Mouse (Mus musculus) midbrain, embryonic 11.5 days (tissue): ENCODE measurements around the gene Gapdhs. TPM values are rescaled to one million over a fixed set of nuclear protein-coding genes. Genes with fewer than 3 reads are reported as not detected.
"Not testable (repeated sequence)": the region's sequence is repeated elsewhere in the genome, so short reads cannot be mapped to it uniquely, and the experiment has no call there.

Experiments used
- ATAC-seq: fragments of 200-750 bp; cut with Nextera tagmentation; 2 replicates; pipeline ENCODE4 v1.8.0; 2017; ENCODE audit warnings: moderate TSS enrichment, moderate library complexity; ENCODE audit not compliant: low FRiP score
- DNase-seq: peaks from one replicate; pipeline ENCODE4 v3.0.0; 2015; ENCODE audit warnings: low spot score; ENCODE audit errors: missing footprints
- H3K27ac ChIP-seq: fragments of 300-500 bp; sonication (generic); 2 replicates; pipeline ENCODE4 v1.5.1; 2014; ENCODE audit warnings: low read depth, low read length
- H3K27me3 ChIP-seq: fragments of 300-500 bp; sonication (generic); 2 replicates; pipeline ENCODE4 v1.6.1; 2014; ENCODE audit warnings: mild to moderate bottlenecking, low read length, moderate library complexity, mixed read lengths; ENCODE audit not compliant: control insufficient read depth, insufficient read depth
- H3K36me3 ChIP-seq: fragments of 300-500 bp; sonication (generic); 2 replicates; pipeline ENCODE4 v1.6.1; 2014; ENCODE audit warnings: mild to moderate bottlenecking, low read length, moderate library complexity, mixed read lengths; ENCODE audit not compliant: control insufficient read depth, insufficient read depth
- H3K4me1 ChIP-seq: fragments of 300-500 bp; sonication (generic); 2 replicates; pipeline ENCODE4 v1.6.1; 2014; ENCODE audit warnings: low read length; ENCODE audit not compliant: control insufficient read depth, insufficient read depth
- H3K4me2 ChIP-seq: fragments of 300-500 bp; sonication (generic); 2 replicates; pipeline ENCODE4 v1.6.1; 2014; ENCODE audit warnings: mild to moderate bottlenecking, moderate library complexity
- H3K4me3 ChIP-seq: fragments of 300-500 bp; sonication (generic); 2 replicates; pipeline ENCODE4 v1.5.1; 2014; ENCODE audit warnings: low read depth, low read length
- H3K9ac ChIP-seq: fragments of 300-500 bp; sonication (generic); 2 replicates; pipeline ENCODE4 v1.6.1; 2014; ENCODE audit warnings: low read length
- H3K9me3 ChIP-seq: fragments of 300-500 bp; sonication (generic); 2 replicates; pipeline ENCODE4 v1.6.1; 2016; ENCODE audit warnings: low read length; ENCODE audit not compliant: control insufficient read depth
- WGBS: fragments of 180-500 bp; shearing (Covaris S2); extraction: QIAGEN DNeasy Blood & Tissue Kit; methylation state at CpG from one replicate; pipeline ENCODE4 v1.1.7; 2014; 5-methylcytosine and 5-hydroxymethylcytosine counted together
- polyA plus RNA-seq: library from polyadenylated mRNA; unstranded; fragments of >200 nt; fragmentation: Nextera tagmentation; extraction: Ambion mirVana; gene quantifications from 2 replicates; pipeline ENCODE4 v1.2.1, GENCODE M21; 2014

Gapdhs gene
- polyA plus RNA-seq: 0.19 and 0.48 TPM in 2 replicates

GRCm38 (mm10) chr7:30743617-30744016 lies at the start of gene Gapdhs:
TSS of gene Gapdhs (minus strand) at chr7:30743681.
- DNase-seq, H3K27ac ChIP-seq, H3K36me3 ChIP-seq, H3K4me3 ChIP-seq, H3K9ac ChIP-seq, H3K27me3 ChIP-seq, H3K4me2 ChIP-seq, H3K4me1 ChIP-seq, ATAC-seq, H3K9me3 ChIP-seq: not testable (repeated sequence)
- WGBS: 100% methylated on average over 1 of the region's 4 CpGs

DNA sequence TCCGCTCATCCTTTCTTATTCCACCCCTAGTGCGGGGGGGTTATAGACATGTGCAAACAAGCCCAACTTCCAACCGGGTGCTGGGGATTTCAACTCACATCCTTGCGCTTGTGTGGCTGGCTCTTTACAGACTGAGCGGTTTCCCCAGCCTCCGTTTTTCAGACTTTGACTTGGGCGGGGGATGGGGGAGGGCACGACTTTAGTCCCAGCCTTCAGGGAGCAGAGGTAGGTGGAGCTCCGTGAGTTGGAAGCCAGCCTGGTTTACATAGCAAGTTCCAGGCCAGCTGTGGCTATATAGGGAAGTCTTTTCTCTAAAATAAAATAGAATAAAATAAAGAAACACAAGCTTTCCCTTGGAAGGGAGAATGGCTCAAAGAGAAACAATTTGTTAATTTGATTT lies 48.4 kb upstream of the Gapdhs start:
- H3K9ac ChIP-seq: no peak overlapping the region
- no peak overlapping the region for H3K27ac ChIP-seq
- no peak overlapping the region for H3K4me2 ChIP-seq
- no peak for ATAC-seq
- 22% methylated on average over 9 of the region's 9 CpGs for WGBS
- no peaks in the 10 kb centered on the region for H3K27me3 ChIP-seq
- no peaks in the 10 kb centered on the region for H3K4me1 ChIP-seq
- no peaks in the 10 kb centered on the region for H3K36me3 ChIP-seq
- H3K9me3 ChIP-seq: no peaks in the 10 kb centered on the region
- no peak for DNase-seq
- H3K4me3 ChIP-seq: no peak overlapping the region

GRCm38 (mm10) chr7:30790141-30790540 lies 46.7 kb upstream of the Gapdhs start:
- no peak overlapping the region for H3K27ac ChIP-seq
- no peaks in the 10 kb centered on the region for H3K36me3 ChIP-seq
- ATAC-seq (no peak), DNase-seq (no peak)
- no peaks in the 10 kb centered on the region for H3K27me3 ChIP-seq
- H3K9ac ChIP-seq: no peak overlapping the region
- no peak overlapping the region for H3K4me2 ChIP-seq
- H3K4me3 ChIP-seq: no peak overlapping the region
- H3K4me1 ChIP-seq: no peaks in the 10 kb centered on the region
- 78% methylated on average over 10 of the region's 10 CpGs for WGBS
- H3K9me3 ChIP-seq: no peaks in the 10 kb centered on the region

- Histone ChIP-seq H3K36me3 (no peaks in the 10 kb centered on the region), H3K27ac (no peak within 1 kb of the TSS), H3K9me3 (no peaks in the 10 kb centered on the region), H3K4me2 (no peak within 1 kb of the TSS), H3K27me3 (no peaks in the 10 kb centered on the region), H3K4me3 (no peak within 1 kb of the TSS), H3K4me1 (no peaks in the 10 kb centered on the region), H3K9ac (no peak within 1 kb of the TSS)
- WGBS: 53% methylated on average over 15 of the region's 15 CpGs
- no peak for ATAC-seq
- DNase-seq: no peak
These were observed 44.0 kb upstream of the Gapdhs start, which contains the start of gene Krtdap for GRCm38 (mm10) chr7:30787377-30788022. TSS of gene Krtdap (plus strand) at chr7:30787896.

- peak; percentile 42; the same call in 1 of the 2 replicates for ATAC-seq
- 78% methylated on average over 13 of the region's 13 CpGs for WGBS
- H3K27me3 ChIP-seq: no peaks in the 10 kb centered on the region
- no peaks in the 10 kb centered on the region for H3K36me3 ChIP-seq
- H3K4me1 ChIP-seq: no peaks in the 10 kb centered on the region
- H3K4me2 ChIP-seq: no peak overlapping the region
- no peak overlapping the region for H3K9ac ChIP-seq
- DNase-seq: no peak
- H3K4me3 ChIP-seq: no peak overlapping the region
- H3K27ac ChIP-seq: no peak overlapping the region
- H3K9me3 ChIP-seq: no peaks in the 10 kb centered on the region
These were observed 42.5 kb upstream of the Gapdhs start for GRCm38 (mm10) chr7:30785721-30786546.

GRCm38 (mm10) chr7:30785154-30785553 lies 41.7 kb upstream of the Gapdhs start:
- Histone ChIP-seq H3K4me2 (no peak overlapping the region), H3K9ac (no peak overlapping the region), H3K36me3 (no peaks in the 10 kb centered on the region), H3K27ac (no peak overlapping the region), H3K27me3 (no peaks in the 10 kb centered on the region), H3K9me3 (no peaks in the 10 kb centered on the region), H3K4me3 (no peak overlapping the region), H3K4me1 (no peaks in the 10 kb centered on the region)
- 68% methylated on average over 1 of the region's 1 CpGs for WGBS
- ATAC-seq (no peak), DNase-seq (no peak)

- H3K27me3 ChIP-seq: no peaks in the 10 kb centered on the region
- WGBS: 82% methylated on average over 3 of the region's 3 CpGs
- ATAC-seq: no peak
These were observed 39.2 kb upstream of the Gapdhs start for GRCm38 (mm10) chr7:30782658-30783057.

GRCm38 (mm10) chr7:30781792-30782191 lies 38.3 kb upstream of the Gapdhs start:
- no peak overlapping the region for H3K4me3 ChIP-seq
- WGBS: 79% methylated on average over 4 of the region's 4 CpGs
- H3K4me1 ChIP-seq: no peaks in the 10 kb centered on the region
- no peak overlapping the region for H3K4me2 ChIP-seq
- H3K9ac ChIP-seq: no peak overlapping the region
- no peak overlapping the region for H3K27ac ChIP-seq
- no peaks in the 10 kb centered on the region for H3K27me3 ChIP-seq
- no peak for DNase-seq
- H3K36me3 ChIP-seq: no peaks in the 10 kb centered on the region
- no peaks in the 10 kb centered on the region for H3K9me3 ChIP-seq
- ATAC-seq: no peak

More at GRCm38 (mm10) chr7:30782658-30783057, 39.2 kb upstream of the Gapdhs start:
- H3K27ac ChIP-seq: no peak overlapping the region
- no peak overlapping the region for H3K9ac ChIP-seq
- H3K36me3 ChIP-seq: no peaks in the 10 kb centered on the region
- no peaks in the 10 kb centered on the region for H3K9me3 ChIP-seq
- no peaks in the 10 kb centered on the region for H3K4me1 ChIP-seq
- no peak overlapping the region for H3K4me2 ChIP-seq
- H3K4me3 ChIP-seq: no peak overlapping the region
- DNase-seq: no peak

DNA sequence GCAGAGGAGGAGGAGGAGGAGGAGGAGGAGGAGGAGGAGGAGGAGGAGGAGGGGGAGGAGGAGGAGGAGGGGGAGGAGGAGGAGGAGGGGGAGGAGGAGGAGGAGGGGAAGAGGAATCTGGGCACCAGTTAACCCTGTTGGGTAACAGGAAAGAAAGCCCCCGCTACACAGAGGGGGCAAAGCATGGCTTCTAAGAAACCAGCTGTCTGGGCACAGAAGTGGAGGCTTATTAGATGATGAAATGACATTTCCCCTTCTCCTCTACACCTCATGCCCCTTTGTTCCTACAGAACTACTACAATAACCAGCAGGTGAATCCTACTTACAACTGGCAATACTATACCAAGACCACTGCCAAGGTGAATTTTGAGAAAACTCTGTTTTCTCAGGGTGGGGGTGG lies 34.4 kb upstream of the Gapdhs start:
- 64% methylated on average over 1 of the region's 1 CpGs for WGBS
- no peak overlapping the region for H3K4me3 ChIP-seq
- H3K4me2 ChIP-seq: no peak overlapping the region
- no peak overlapping the region for H3K27ac ChIP-seq
- ATAC-seq (no peak), DNase-seq (no peak)
- H3K9me3 ChIP-seq: no peaks in the 10 kb centered on the region
- H3K4me1 ChIP-seq: no peaks in the 10 kb centered on the region
- H3K36me3 ChIP-seq: no peaks in the 10 kb centered on the region
- no peaks in the 10 kb centered on the region for H3K27me3 ChIP-seq
- H3K9ac ChIP-seq: no peak overlapping the region
